Mouse (Mus musculus) monocyte, adult 5-6 weeks (primary cell): ENCODE results near the gene Trim13. TPM values are rescaled to one million over a fixed set of nuclear protein-coding genes. Genes with fewer than 3 reads are reported as not detected.
"Not testable (repeated sequence)": the region's sequence is repeated elsewhere in the genome, so short reads cannot be mapped to it uniquely, and the experiment has no call there.

Source experiments
- ATAC-seq: fragments of 153-309, 156-312 bp; replicated peaks from 2 replicates; pipeline ENCODE4 v1.8.0; 2017; ENCODE audit warnings: mild to moderate bottlenecking; ENCODE audit not compliant: low TSS enrichment, insufficient number of reproducible peaks, severe bottlenecking, poor library complexity, low FRiP score
- total RNA-seq: library from RNA; stranded (forward); fragments of 200-1000, 200-491, 200-594 nt; gene quantifications from 3 replicates; pipeline ENCODE4 v1.2.3, GENCODE M21; 2017

Trim13 gene
- total RNA-seq, 1 experiment from 2014 or later: 1.9 TPM

DNA sequence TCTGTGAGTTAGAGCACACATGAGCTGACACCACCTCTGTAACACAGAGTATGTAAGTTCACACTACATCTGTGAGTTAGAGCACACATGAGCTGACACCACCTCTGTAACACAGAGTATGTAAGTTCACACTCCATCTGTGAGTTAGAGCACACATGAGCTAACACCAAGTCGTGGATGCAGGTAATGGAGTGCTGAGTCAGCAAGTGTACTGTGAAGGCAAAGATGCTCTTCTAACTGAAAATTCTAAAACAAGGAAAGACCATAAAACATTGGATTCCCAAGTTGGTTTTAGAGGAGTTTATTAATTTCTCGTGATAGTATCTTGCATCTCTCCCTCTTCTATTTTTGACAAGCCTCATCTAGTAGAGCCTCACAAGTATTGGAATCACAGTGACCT lies 8.0 kb downstream of the Trim13 start:
- ATAC-seq: not testable (repeated sequence)

- no peak for ATAC-seq
Measured at GRCm38 (mm10) chr14:61607157-61607556, 9.1 kb downstream of the Trim13 start, which contains the start of gene Kcnrg. Gene Kcnrg, plus strand, starts transcription at chr14:61607457.

DNA sequence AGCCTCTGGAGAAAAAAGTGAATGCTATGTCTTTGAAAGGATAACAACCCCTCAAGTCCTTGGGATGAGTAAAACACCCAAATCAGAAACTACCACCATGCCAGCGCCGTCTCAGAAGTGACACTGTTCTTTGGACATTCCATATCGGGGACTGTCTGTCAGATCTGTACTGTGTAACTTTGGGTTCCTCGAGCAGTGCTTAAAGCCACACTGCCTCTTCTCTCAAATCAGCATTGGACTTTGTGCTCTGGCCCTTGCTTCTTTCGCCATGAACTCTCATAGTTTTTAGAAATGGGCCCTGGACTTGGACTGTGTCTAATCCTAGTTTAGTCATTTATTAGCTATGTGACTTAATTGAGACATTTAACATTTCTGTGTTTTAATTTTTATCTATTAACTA lies 13.7 kb downstream of the Trim13 start:
- no peak for ATAC-seq

DNA sequence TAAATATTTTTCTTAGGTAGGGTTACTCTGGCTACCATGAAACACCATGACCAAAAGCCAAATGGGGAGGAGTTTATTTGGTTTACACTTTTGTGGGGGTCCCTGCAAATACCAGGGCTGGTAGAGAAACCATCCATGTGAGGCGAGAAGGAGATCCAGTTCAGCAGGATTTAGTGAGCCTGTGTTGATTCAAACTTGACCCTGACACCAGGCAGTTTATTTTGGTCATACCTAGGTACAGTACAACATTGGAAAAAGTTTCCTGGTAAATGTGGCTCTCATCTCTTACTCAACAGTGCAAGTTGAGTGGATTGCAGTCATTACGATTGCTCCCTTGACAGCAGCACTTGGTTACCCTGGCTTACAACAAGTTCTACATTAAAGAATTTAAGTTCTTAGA lies 15.3 kb downstream of the Trim13 start:
- no peak for ATAC-seq

DNA sequence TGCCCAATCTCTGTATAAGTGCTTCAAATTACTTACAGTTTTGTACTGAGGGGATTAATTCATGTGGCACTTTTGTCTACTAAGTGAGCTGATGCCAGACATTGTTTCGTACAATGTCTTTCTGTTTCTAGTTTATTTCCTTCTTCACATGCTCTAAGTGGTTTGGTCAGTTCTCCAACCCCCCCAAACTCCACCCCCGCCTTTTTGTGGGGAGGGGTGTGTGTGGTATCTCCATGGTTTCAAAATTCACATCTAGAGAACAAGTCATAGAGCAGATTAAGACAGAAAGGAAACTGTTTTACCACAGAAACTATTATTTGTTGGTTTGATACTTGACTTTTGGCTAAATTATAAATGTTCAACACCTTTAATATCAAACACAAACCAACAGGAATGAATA lies 22.3 kb downstream of the Trim13 start:
- no peak for ATAC-seq

- ATAC-seq: no peak
Measured at GRCm38 (mm10) chr14:61635969-61636368, 37.9 kb downstream of the Trim13 start.

- ATAC-seq: no peak
Measured at GRCm38 (mm10) chr14:61642668-61643067, 44.6 kb downstream of the Trim13 start.

- ATAC-seq: no peak
Measured at GRCm38 (mm10) chr14:61645547-61645946, 47.5 kb downstream of the Trim13 start.

DNA sequence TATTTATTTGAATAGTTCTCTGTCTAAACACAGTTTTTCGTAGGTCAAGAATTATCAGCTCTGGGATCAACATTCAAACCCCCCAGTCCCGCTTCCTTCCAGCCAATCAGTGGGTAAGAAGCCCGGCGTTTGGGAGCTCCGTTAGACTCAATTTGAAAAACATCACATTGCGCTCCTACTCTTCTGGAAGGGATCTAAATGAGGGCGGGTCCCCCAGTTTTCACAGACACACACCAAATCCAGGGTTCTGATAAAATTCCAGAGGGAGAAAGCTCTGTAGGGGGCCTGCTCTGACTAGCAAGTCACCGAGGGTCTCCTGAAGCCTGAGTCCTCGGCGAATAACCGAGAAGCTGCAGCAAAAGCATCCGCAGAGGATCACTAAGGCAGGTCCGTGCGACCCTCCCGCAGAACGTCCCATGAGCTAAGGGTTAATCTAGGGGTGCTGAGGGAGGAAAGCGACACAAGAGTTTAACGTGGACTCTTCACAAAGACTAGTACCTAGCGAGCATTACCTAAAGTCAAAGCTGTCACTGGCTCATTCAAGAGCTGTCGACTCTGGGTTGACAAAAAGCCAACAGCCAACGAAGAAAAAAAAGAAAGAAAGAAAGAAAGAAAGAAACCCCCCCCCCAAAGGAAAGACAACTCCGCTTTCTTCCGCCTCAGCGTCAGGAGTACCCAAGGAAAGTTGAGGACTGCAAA lies 49.3 kb downstream of the Trim13 start:
- ATAC-seq: no peak

- ATAC-seq: no peak
Measured at GRCm38 (mm10) chr14:61647881-61648684, 50.0 kb downstream of the Trim13 start.

DNA sequence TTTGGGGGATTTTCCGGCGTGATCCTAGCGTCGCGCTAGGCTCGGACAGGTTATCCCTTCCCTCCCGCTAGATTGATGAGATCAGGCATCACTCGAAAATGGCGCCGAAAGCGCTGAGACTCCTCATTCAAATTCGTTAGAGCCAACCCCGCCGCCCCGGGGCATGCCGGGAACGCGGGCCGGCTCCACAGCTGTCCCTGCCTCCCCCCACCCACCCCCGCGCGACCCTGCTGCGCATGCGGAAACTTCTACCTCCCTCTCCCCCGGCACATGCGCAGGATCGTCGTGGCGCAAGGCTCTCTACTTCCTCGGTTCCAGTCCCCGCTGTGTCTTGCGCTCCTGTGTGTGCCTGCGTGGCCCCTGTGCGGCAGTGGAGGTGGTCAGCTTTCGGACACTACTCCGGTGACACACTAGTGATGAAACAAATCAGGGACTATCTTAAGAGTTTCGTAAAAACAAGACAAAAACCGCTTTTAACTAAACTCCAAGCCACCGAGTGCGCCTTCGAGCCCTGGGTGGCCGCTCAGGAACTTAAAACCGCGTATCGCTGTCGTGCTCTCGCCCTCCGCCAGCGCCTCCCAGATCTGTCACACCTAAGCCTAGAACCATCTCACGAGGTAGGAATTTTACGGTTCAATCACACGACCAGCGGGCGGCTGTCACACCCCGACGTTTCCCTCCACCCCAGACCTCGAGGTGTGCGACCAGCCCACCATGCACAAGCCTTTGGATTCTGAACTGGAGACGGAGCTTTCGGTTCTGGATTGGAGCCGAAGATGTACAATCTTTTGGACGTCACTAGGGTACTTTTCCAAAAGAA lies 50.8 kb downstream of the Trim13 start:
- ATAC-seq: peak; percentile 81

GRCm38 (mm10) chr14:61650291-61650960 lies 52.4 kb downstream of the Trim13 start:
- peak; percentile 29; the same call in 1 of the 2 replicates for ATAC-seq

Other genes starting within 250 kb of the Trim13 start
- gene Ebpl, start 237.8 kb upstream of the Trim13 start, total RNA-seq: 0.53 to 4.3 TPM (median 2.5 TPM) in 3 replicates
- 19.9 to 36.0 TPM (median 25.4 TPM) in 3 replicates for gene Kpna3, start 158.4 kb upstream of the Trim13 start, total RNA-seq
- gene Spryd7, start 41.4 kb upstream of the Trim13 start, total RNA-seq: 2.5 to 10.7 TPM (median 7.2 TPM) in 3 replicates
- 0.19 TPM in 1 of 3 replicates, not detected in the others for gene Kcnrg, start 9.2 kb downstream of the Trim13 start, total RNA-seq